Mouse (Mus musculus) erythroblast, embryonic 14.5 days (primary cell): ENCODE measurements around the gene Trappc11. TPM values are rescaled to one million over a fixed set of nuclear protein-coding genes. Genes with fewer than 3 reads are reported as not detected.

ENCODE experiments used
- H3K27me3 ChIP-seq: 2 replicates; pipeline ENCODE4 v1.6.1; 2012; ENCODE audit warnings: inconsistent platforms; ENCODE audit not compliant: control insufficient read depth
- H3K36me3 ChIP-seq: 2 replicates; pipeline ENCODE4 v1.6.1; 2012; ENCODE audit warnings: mild to moderate bottlenecking, inconsistent platforms; ENCODE audit not compliant: control insufficient read depth
- H3K4me1 ChIP-seq: 2 replicates; pipeline ENCODE4 v1.6.1; 2012; ENCODE audit warnings: inconsistent platforms; ENCODE audit not compliant: control insufficient read depth
- H3K4me3 ChIP-seq: replicated peaks from 2 replicates; pipeline ENCODE3; 2012; ENCODE audit warnings: moderate library complexity, mild to moderate bottlenecking, inconsistent platforms
- H3K9me3 ChIP-seq: 2 replicates; pipeline ENCODE4 v1.6.1; 2012; ENCODE audit warnings: low read length, inconsistent platforms, mixed read lengths; ENCODE audit not compliant: control insufficient read depth
- GATA1 ChIP-seq: IDR thresholded peaks from 2 replicates; pipeline ENCODE4 v1.6.1; 2012; ENCODE audit warnings: low read length, inconsistent platforms, mixed read lengths
- TAL1 ChIP-seq: IDR thresholded peaks from 3 replicates; pipeline ENCODE4 v1.6.1; 2012; ENCODE audit warnings: low read length, inconsistent platforms, mixed read lengths
- polyA plus RNA-seq: library from polyadenylated mRNA; stranded (reverse); fragments of >175 nt; gene quantifications from 2 replicates; pipeline ENCODE4 v1.2.3, GENCODE M21; 2012

The Trappc11 gene
- polyA plus RNA-seq, 1 experiment, result 0.79 TPM

DNA sequence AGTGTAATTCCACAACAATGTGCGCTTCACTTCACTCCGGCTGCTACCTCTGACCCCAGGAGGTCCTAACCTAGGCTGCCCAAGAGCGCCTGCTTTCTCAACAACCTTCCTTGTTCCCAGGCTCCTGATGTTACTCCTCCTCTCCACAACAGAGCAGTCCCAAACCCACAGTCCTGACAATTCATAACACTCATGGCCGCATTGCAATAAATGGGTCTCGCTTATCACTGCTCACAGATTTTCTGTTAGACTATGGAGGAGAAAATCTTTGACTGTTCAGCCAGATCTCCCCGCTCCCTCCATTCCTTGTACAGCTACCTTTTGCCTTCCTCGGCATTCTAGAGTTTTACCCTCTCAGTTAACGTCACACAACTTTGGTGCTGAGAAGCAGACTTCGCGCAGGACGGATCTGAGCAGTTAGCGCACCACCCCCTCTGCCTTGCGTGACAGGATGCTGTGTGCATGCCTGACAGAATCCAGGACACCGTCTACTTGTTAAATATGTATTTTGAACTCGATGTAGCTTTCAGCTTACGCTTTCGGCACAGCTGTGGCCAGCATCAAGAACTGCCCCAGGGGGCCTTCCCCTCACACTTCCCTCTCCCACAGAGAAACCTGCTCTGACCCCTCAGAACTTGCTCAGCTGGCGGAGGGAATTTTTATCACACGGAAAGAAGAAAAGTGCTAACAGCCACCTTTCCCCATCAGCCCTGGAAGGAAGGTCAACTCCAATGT, 86.8 kb downstream of the Trappc11 start, which contains the start of gene Stox2:
Stox2 (minus strand) TSS at position 51 of the 735 bp plus-strand sequence.
- Histone ChIP-seq H3K36me3 (no peaks in the 10 kb centered on the region), H3K4me1 (no peaks in the 10 kb centered on the region), H3K4me3 (no peak within 1 kb of the TSS), H3K27me3 (no peaks in the 10 kb centered on the region), H3K9me3 (peaks cover 24% of the 10 kb centered on the region)
- TF ChIP-seq TAL1 (no peak), GATA1 (no peak)

Other genes starting within 250 kb of the Trappc11 start
- gene Stox2, start 87.1 kb downstream of the Trappc11 start, polyA plus RNA-seq, result 0.01 and 0.02 TPM in 2 replicates
- 0.88 and 1.1 TPM in 2 replicates for gene Rwdd4a, start 194 bp upstream of the Trappc11 start, polyA plus RNA-seq
- 0.36 and 0.55 TPM in 2 replicates for gene Ing2, start 142.1 kb upstream of the Trappc11 start, polyA plus RNA-seq
- 1.2 and 2.2 TPM in 2 replicates for gene Cdkn2aip, start 180.5 kb upstream of the Trappc11 start, polyA plus RNA-seq